Mouse (Mus musculus) heart, embryonic 12.5 days (tissue): ENCODE measurements around the gene Atg101. TPM values are rescaled to one million over a fixed set of nuclear protein-coding genes. Genes with fewer than 3 reads are reported as not detected.

Experiments used
- ATAC-seq: fragments of 200-750 bp; cut with Nextera tagmentation; 2 replicates; pipeline ENCODE4 v1.8.0; 2017; ENCODE audit warnings: moderate TSS enrichment, moderate library complexity; ENCODE audit not compliant: insufficient number of reproducible peaks, low FRiP score
- H3K27ac ChIP-seq: fragments of 300-500 bp; sonication (generic); 2 replicates; pipeline ENCODE4 v1.5.1; 2016; ENCODE audit warnings: mild to moderate bottlenecking, moderate library complexity; ENCODE audit not compliant: poor library complexity, severe bottlenecking
- H3K27me3 ChIP-seq: fragments of 300-500 bp; sonication (generic); replicated peaks from 2 replicates; pipeline ENCODE4 v1.6.1; 2016; ENCODE audit warnings: mild to moderate bottlenecking, moderate library complexity
- H3K36me3 ChIP-seq: fragments of 300-500 bp; sonication (generic); 2 replicates; pipeline ENCODE4 v1.6.1; 2016; ENCODE audit warnings: mild to moderate bottlenecking, moderate library complexity
- H3K4me1 ChIP-seq: fragments of 300-500 bp; sonication (generic); replicated peaks from 2 replicates; pipeline ENCODE4 v1.6.1; 2016; ENCODE audit warnings: mild to moderate bottlenecking
- H3K4me2 ChIP-seq: fragments of 300-500 bp; sonication (generic); 2 replicates; pipeline ENCODE4 v1.6.1; 2016; ENCODE audit warnings: mild to moderate bottlenecking, moderate library complexity
- H3K4me3 ChIP-seq: fragments of 300-500 bp; sonication (generic); 2 replicates; pipeline ENCODE4 v1.5.1; 2016; ENCODE audit warnings: mild to moderate bottlenecking
- H3K9ac ChIP-seq: fragments of 300-500 bp; sonication (generic); 2 replicates; pipeline ENCODE4 v1.6.1; 2016; ENCODE audit warnings: mild to moderate bottlenecking, moderate library complexity
- H3K9me3 ChIP-seq: fragments of 300-500 bp; sonication (generic); replicated peaks from 2 replicates; pipeline ENCODE4 v1.6.1; 2016; ENCODE audit warnings: mild to moderate bottlenecking, moderate library complexity
- WGBS: fragments of 180-500 bp; shearing (Covaris S2); methylation state at CpG from one replicate; pipeline ENCODE4 v1.1.7; 2016; 5-methylcytosine and 5-hydroxymethylcytosine counted together
- polyA plus RNA-seq: library from polyadenylated mRNA; unstranded; fragments of >200 nt; fragmentation: Nextera tagmentation; extraction: Ambion mirVana; gene quantifications from 2 replicates; pipeline ENCODE4 v1.2.1, GENCODE M21; 2016

The Atg101 gene
- polyA plus RNA-seq, 1 experiment from 2014 or later = 49.7 TPM

DNA sequence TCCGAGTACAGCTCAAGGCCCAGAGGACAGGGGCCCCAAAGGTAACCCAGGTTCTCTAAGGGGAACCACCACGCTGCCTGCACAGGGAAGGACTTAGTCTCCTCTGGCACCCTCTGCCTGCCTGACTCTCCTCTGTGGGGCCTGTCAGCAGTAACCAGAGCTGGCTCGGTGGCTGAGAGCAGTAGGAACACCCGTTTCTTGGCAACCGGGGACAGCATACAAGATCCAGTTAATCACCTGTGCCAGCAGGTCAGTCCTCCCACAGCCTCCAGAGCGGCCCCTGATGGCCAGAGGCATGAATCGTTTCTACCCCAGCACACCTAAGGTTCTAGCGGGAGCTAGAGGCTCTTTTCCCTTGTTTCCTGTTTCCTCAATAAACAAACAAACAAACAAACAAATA, 41.4 kb upstream of the Atg101 start:
- H3K36me3 ChIP-seq = no peaks in the 10 kb centered on the region
- peak overlapping the region; percentile 67 for H3K9ac ChIP-seq
- H3K4me1 ChIP-seq = peaks cover 42% of the 10 kb centered on the region
- 31% methylated on average over 8 of the region's 8 CpGs for WGBS
- H3K4me3 ChIP-seq = no peak overlapping the region
- no peaks in the 10 kb centered on the region for H3K9me3 ChIP-seq
- peak overlapping the region; percentile 99 for H3K27ac ChIP-seq
- no peak for ATAC-seq
- no peaks in the 10 kb centered on the region for H3K27me3 ChIP-seq
- H3K4me2 ChIP-seq = peak overlapping the region; percentile 27; the same call in 1 of the 2 replicates

- 57% methylated on average over 3 of the region's 3 CpGs for WGBS
- no peaks in the 10 kb centered on the region for H3K36me3 ChIP-seq
- no peak overlapping the region for H3K4me2 ChIP-seq
- H3K9me3 ChIP-seq = no peaks in the 10 kb centered on the region
- no peak overlapping the region for H3K27ac ChIP-seq
- no peak overlapping the region for H3K9ac ChIP-seq
- H3K4me1 ChIP-seq = peaks cover 47% of the 10 kb centered on the region
- H3K4me3 ChIP-seq = no peak overlapping the region
- H3K27me3 ChIP-seq = no peaks in the 10 kb centered on the region
- no peak for ATAC-seq
Observed at GRCm38 (mm10) chr15:101244012-101244411, 40.1 kb upstream of the Atg101 start.

DNA sequence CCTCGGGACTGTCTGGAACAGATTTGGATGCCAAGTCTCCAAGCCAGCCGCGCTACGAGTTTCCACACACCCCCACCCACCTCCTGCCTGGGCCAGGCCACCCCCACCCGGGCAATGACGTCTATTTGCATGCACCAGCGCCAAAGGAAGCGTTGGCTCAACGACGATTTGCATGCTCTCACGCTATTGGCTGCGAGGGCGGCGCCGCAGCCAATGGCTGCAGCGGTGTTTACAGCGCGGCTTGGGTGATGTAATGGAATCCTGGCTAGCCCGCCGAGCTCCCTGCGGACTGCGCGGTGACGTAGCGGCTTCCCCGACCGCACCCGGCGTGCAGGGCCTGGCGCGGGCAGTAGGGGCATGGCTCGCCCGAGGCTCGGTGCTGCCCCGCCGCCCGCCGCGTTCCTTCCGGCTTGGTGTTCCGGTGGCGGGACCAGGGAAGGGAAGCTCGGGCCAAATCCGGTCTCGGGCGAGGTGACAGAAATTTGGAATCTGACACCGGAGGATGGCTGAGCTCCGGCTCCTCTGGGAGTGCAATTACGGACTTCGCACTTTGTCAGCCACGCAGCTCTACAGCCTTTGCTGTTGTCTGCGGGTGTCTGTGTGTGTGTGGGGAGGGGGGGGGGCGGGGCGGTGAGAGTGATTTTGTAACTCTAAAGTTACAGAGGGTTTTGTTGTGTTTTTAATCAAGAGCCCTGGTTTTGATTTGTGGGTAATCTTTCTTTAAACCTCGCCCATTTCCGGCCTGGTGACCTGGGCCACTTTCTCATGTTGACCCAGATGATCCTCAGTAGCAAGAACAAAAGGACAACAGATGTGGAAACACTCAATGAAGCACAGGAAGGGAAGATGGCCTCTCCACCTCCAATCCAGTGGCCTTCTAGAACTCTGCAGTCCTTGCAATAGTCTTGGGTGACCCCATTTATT, 37.6 kb upstream of the Atg101 start:
- peaks cover 38% of the 10 kb centered on the region for H3K4me1 ChIP-seq
- peak overlapping the region; percentile 94 for H3K27ac ChIP-seq
- 2% methylated on average over 56 of the region's 56 CpGs for WGBS
- H3K4me3 ChIP-seq = peak overlapping the region; percentile 46
- ATAC-seq = peak; percentile 98
- no peaks in the 10 kb centered on the region for H3K9me3 ChIP-seq
- no peaks in the 10 kb centered on the region for H3K36me3 ChIP-seq
- peak overlapping the region; percentile 66 for H3K9ac ChIP-seq
- H3K4me2 ChIP-seq = peak overlapping the region; percentile 59
- no peaks in the 10 kb centered on the region for H3K27me3 ChIP-seq

- H3K27me3 ChIP-seq = no peaks in the 10 kb centered on the region
- peak overlapping the region; percentile 59 for H3K4me2 ChIP-seq
- no peak overlapping the region for H3K4me3 ChIP-seq
- H3K36me3 ChIP-seq = no peaks in the 10 kb centered on the region
- H3K27ac ChIP-seq = peak overlapping the region; percentile 94
- H3K4me1 ChIP-seq = peaks cover 32% of the 10 kb centered on the region
- ATAC-seq = no peak
- WGBS = 72% methylated on average over 1 of the region's 1 CpGs
- H3K9me3 ChIP-seq = no peaks in the 10 kb centered on the region
- H3K9ac ChIP-seq = no peak overlapping the region
Observed at GRCm38 (mm10) chr15:101247155-101247498, 36.9 kb upstream of the Atg101 start.

DNA sequence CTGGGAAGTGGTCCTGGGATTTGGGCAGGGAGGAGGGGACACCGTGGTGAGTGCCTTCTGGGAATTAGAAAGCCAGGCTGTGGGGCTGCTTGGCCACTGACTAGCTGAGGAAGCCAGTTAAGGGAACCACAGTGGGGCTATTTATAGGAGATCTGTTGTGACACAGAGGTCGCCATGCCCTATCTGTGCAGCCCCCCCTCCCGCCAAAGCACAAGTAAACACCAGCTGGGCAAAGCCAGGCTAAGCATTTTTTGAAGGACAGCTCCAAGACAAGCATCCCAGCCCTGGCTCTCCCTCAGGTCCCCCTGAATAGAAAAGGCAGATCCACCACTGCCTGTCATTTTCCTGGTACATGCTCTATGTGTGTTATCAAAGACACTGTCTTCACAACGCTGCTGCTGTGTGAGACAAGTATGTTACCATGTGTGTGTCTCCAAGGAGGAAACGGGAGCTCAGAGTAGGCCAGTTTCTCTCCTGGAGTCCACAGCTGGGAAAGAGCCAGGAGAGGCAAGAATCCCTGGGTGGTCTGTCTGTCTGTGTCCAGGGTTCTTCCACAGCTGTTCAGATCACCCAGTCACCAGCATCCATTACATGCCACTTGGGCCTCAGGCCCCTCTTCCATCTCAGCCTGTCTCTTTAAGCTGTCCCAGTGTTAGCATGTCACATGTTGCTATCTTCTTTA, 35.9 kb upstream of the Atg101 start:
- Histone ChIP-seq H3K9ac (peak overlapping the region; percentile 52; the same call in 1 of the 2 replicates), H3K4me2 (peak overlapping the region; percentile 34)
- 12% methylated on average over 5 of the region's 5 CpGs for WGBS

GRCm38 (mm10) chr15:101250220-101250800, 33.8 kb upstream of the Atg101 start:
- 66% methylated on average over 9 of the region's 9 CpGs for WGBS
- H3K27me3 ChIP-seq = no peaks in the 10 kb centered on the region
- H3K4me3 ChIP-seq = no peak overlapping the region
- no peaks in the 10 kb centered on the region for H3K9me3 ChIP-seq
- H3K36me3 ChIP-seq = no peaks in the 10 kb centered on the region
- H3K4me1 ChIP-seq = peaks cover 39% of the 10 kb centered on the region
- H3K27ac ChIP-seq = no peak overlapping the region
- no peak overlapping the region for H3K4me2 ChIP-seq
- no peak for ATAC-seq
- no peak overlapping the region for H3K9ac ChIP-seq

More for the DNA sequence above, 35.9 kb upstream of the Atg101 start:
- no peaks in the 10 kb centered on the region for H3K27me3 ChIP-seq
- ATAC-seq = no peak
- peaks cover 27% of the 10 kb centered on the region for H3K4me1 ChIP-seq
- no peak overlapping the region for H3K4me3 ChIP-seq
- no peaks in the 10 kb centered on the region for H3K9me3 ChIP-seq
- H3K36me3 ChIP-seq = no peaks in the 10 kb centered on the region
- peak overlapping the region; percentile 92 for H3K27ac ChIP-seq

DNA sequence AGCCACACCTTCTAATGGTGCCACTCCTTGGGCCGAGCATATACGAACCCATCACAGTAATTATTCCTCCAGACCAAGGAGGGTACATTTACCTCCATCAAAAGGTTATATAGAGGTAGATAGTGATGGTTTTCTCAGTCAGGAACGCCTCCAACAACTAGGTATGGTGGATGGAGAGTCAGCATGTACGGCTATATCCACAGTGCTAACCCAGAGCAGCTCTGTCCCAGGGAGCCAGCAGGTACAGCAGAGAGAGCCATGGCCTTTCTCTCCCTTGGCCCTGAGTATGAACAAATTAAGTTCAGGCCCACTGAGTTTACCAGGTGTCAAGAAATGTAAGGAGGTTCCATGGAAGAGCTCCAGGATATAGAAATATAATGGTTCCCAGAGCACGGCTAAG, 32.1 kb upstream of the Atg101 start:
- Histone ChIP-seq H3K4me2 (no peak overlapping the region), H3K4me1 (peaks cover 49% of the 10 kb centered on the region), H3K36me3 (no peaks in the 10 kb centered on the region), H3K9ac (no peak overlapping the region), H3K4me3 (no peak overlapping the region), H3K27me3 (no peaks in the 10 kb centered on the region), H3K27ac (no peak overlapping the region), H3K9me3 (no peaks in the 10 kb centered on the region)
- WGBS = 87% methylated on average over 5 of the region's 5 CpGs
- ATAC-seq = no peak

GRCm38 (mm10) chr15:101252614-101253013, 31.5 kb upstream of the Atg101 start:
- no peak overlapping the region for H3K4me3 ChIP-seq
- no peaks in the 10 kb centered on the region for H3K36me3 ChIP-seq
- H3K4me2 ChIP-seq = no peak overlapping the region
- no peaks in the 10 kb centered on the region for H3K9me3 ChIP-seq
- H3K27me3 ChIP-seq = no peaks in the 10 kb centered on the region
- H3K9ac ChIP-seq = no peak overlapping the region
- peaks cover 45% of the 10 kb centered on the region for H3K4me1 ChIP-seq
- 71% methylated on average over 6 of the region's 6 CpGs for WGBS
- H3K27ac ChIP-seq = no peak overlapping the region
- no peak for ATAC-seq

DNA sequence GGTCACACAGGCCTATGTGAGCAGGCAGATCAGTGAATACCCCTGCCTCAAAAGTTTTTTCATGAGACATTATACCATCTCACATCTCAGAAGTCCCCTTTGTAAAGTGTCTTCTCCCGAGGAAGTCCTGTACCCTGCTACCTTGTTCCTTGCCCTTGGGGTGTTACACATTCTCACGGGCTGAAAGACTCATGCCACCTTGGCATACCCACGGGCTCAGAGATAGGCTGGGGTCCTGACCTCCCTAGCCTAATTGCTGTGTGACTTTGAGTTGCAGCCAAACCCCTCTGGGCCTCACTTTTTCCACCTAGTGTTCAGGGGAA, 30.5 kb upstream of the Atg101 start:
- Histone ChIP-seq H3K36me3 (no peaks in the 10 kb centered on the region), H3K4me2 (peak overlapping the region; percentile 86), H3K4me3 (peak overlapping the region; percentile 77), H3K4me1 (peaks cover 36% of the 10 kb centered on the region), H3K9ac (peak overlapping the region; percentile 97), H3K27ac (peak overlapping the region; percentile 79; the same call in 1 of the 2 replicates), H3K9me3 (no peaks in the 10 kb centered on the region), H3K27me3 (no peaks in the 10 kb centered on the region)
- WGBS = 29% methylated on average over 3 of the region's 3 CpGs
- peak; percentile 13; the same call in 1 of the 2 replicates for ATAC-seq

DNA sequence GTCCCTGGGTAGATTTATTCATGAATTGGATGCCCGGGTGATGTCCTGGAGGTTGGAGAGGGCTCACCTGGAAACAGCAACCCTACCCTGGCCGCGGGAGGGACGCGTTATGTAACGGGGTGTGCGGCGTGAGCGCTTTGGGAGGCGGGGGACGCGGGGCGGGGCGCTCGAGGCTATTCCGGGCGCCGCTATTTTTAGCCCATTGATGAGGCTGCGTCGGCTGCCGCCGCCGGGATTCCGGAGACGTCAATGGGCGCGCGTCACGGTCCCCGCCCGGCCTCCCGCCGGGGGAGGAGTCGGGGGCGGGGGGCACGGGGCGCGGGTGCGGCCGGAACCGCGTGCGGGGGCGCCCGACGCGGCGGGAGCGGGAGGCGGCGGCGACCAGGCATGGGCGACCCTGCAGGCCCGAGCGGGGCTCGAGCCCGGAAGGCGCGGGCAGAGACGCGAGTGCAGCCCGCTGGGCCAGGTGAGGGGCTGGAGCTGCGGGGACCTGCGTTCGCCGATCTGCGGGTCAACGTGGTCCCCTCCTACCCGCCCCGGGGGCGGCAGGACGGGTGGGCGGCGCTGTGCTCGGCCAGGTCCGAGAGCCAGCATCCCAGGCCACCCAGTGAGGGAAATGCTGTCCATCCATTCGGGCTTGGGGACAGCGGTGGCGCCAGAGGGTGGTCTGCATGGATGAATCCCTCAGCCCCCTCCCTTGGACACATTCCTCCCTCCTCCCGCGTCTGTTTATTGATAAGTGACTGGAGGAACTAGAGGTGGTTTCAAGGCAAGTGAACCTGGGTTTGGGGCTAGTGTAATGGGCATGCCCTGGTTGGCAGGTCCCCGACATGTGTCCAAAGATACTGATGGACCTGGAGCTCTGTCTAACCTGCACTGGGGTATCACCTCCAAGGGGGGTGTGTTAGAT, 29.9 kb upstream of the Atg101 start, which contains the start of gene Nr4a1:
TSS of gene Nr4a1 (plus strand) at position 384 of the 910 bp plus-strand sequence.
- Histone ChIP-seq H3K27me3 (no peaks in the 10 kb centered on the region), H3K36me3 (no peaks in the 10 kb centered on the region), H3K4me3 (peak within 1 kb of the TSS; percentile 77), H3K27ac (peak within 1 kb of the TSS; percentile 79), H3K9me3 (no peaks in the 10 kb centered on the region), H3K4me2 (peak within 1 kb of the TSS; percentile 86), H3K4me1 (peaks cover 32% of the 10 kb centered on the region), H3K9ac (peak within 1 kb of the TSS; percentile 97)
- WGBS = 1% methylated on average over 82 of the region's 82 CpGs
- peak; percentile 73 for ATAC-seq
